Comparison of ENCODE assay signal across 9 mouse cellular contexts in genomic region chr13:71507956-71508401, GRCm38 (mm10).
DNase-seq lines count a peak whose midpoint lies in the region; ATAC-seq and TF ChIP-seq lines count a peak whose summit lies in the region.
"Had no signal": no experiment of that assay in that cellular context is flagged by ENCODE, and none has a peak within 500 bp of the region (broad histone marks: within the 10 kb centered on the region; RNA-seq: fewer than 3 reads in every experiment).

No protein-coding gene starts in this region.

- H3K4me2 ChIP-seq in hindbrain, embryonic 14.5 days (replicated peaks) = peak overlapping the region; percentile 44; the same call in 1 of the 2 replicates
- no peak overlapping the region for H3K4me2 ChIP-seq in limb, embryonic 11.5 days (ENCODE audit: low read depth, severe bottlenecking)

- H3K9ac ChIP-seq in hindbrain, embryonic 14.5 days = no peak overlapping the region
- H3K9ac ChIP-seq in limb, embryonic 11.5 days (ENCODE audit: low read length) = no peak overlapping the region

- no peak for TF ChIP-seq CTCF in E14TG2a.4 (conservative IDR thresholded peaks at IDR 0.05; ENCODE audit: low read length)

- WGBS in hindbrain, embryonic 14.5 days = 9% methylated on average over 9 of the region's 9 CpGs
- WGBS in limb, embryonic 11.5 days = 13% methylated on average over 9 of the region's 9 CpGs

- H3K27ac ChIP-seq in hindbrain, embryonic 14.5 days = peak overlapping the region; percentile 28
- no peak overlapping the region for H3K27ac ChIP-seq in limb, embryonic 11.5 days (replicated peaks; ENCODE audit: low read depth, low read length)
- H3K27ac ChIP-seq: macrophage had no signal

- no peaks in the 10 kb centered on the region for H3K36me3 ChIP-seq in E14TG2a.4 (ENCODE audit: insufficient read depth, low read length)
- no peaks in the 10 kb centered on the region for H3K36me3 ChIP-seq in hindbrain, embryonic 14.5 days (replicated peaks; ENCODE audit: control insufficient read depth, insufficient read depth)
- no peaks in the 10 kb centered on the region for H3K36me3 ChIP-seq in limb, embryonic 11.5 days (ENCODE audit: control insufficient read depth, insufficient read depth, low read length)

- intact Hi-C loops in heart, postnatal 14 days (cut with DNase I) = no loop called here

- H3K4me1 ChIP-seq in E14TG2a.4 (replicated peaks; ENCODE audit: low read depth, low read length) = peaks cover 26% of the 10 kb centered on the region
- 0 out of 2 replicates have a peak, but pooled peaks cover 7% of the 10 kb centered on the region for H3K4me1 ChIP-seq in hindbrain, embryonic 14.5 days (replicated peaks; ENCODE audit: control insufficient read depth, insufficient read depth, low read length)
- peaks cover 11% of the 10 kb centered on the region for H3K4me1 ChIP-seq in limb, embryonic 11.5 days (ENCODE audit: control insufficient read depth, insufficient read depth, low read length)

- peak; percentile 88 for ATAC-seq in hindbrain, embryonic 14.5 days (ENCODE audit: low FRiP score)
- no peak for ATAC-seq in limb, embryonic 11.5 days (ENCODE audit: insufficient number of reproducible peaks, low FRiP score, low TSS enrichment, low read depth)
- ATAC-seq: Patski had no signal

- peaks cover 28% of the 10 kb centered on the region for H3K9me3 ChIP-seq in E14TG2a.4 (ENCODE audit: low read length)
- no peaks in the 10 kb centered on the region for H3K9me3 ChIP-seq in hindbrain, embryonic 14.5 days (ENCODE audit: control insufficient read depth, low read length)
- no peaks in the 10 kb centered on the region for H3K9me3 ChIP-seq in limb, embryonic 11.5 days (ENCODE audit: control insufficient read depth, low read length)

- peak; percentile 24 for DNase-seq in brain, adult 2 months (ENCODE audit: low read depth, low spot score)
- peak; percentile 34 for DNase-seq in hindbrain, embryonic 14.5 days (ENCODE audit: low spot score)
- peak; percentile 28 for DNase-seq in limb, embryonic 11.5 days (ENCODE audit: low spot score)
- no peak for DNase-seq in heart, postnatal 14 days
- no peak for DNase-seq in T-cell, adult 2 months (ENCODE audit: low spot score)
- DNase-seq in adipocyte (ENCODE audit: low spot score) = no peak

- H3K4me3 ChIP-seq in E14TG2a.4 (replicated peaks; ENCODE audit: low read length) = peak overlapping the region; percentile 29; the same call in 1 of the 2 replicates
- H3K4me3 ChIP-seq in hindbrain, embryonic 14.5 days (replicated peaks; ENCODE audit: low read length) = no peak overlapping the region
- no peak overlapping the region for H3K4me3 ChIP-seq in limb, embryonic 11.5 days (ENCODE audit: low read depth, low read length)

- H3K27me3 ChIP-seq in E14TG2a.4 (ENCODE audit: insufficient read depth, low read length) = peaks cover 66% of the 10 kb centered on the region
- no peaks in the 10 kb centered on the region for H3K27me3 ChIP-seq in hindbrain, embryonic 14.5 days (ENCODE audit: control insufficient read depth, insufficient read depth, low read length)
- 0 out of 2 replicates have a peak, but pooled peaks cover 3% of the 10 kb centered on the region for H3K27me3 ChIP-seq in limb, embryonic 11.5 days (ENCODE audit: control insufficient read depth, insufficient read depth, low read length)
- H3K27me3 ChIP-seq: Patski had no signal

Comparison
In these comparisons a context has a peak if more than half of its experiments do, and no peak if none do; other contexts are left out.
1. DNase-seq: peak in brain, adult 2 months (single experiment), hindbrain, embryonic 14.5 days (single experiment) and limb, embryonic 11.5 days (single experiment); none in heart, postnatal 14 days (0 of 2), T-cell, adult 2 months (single experiment) and adipocyte (single experiment).